Mouse (Mus musculus) lung, postnatal 10 days (tissue): ENCODE results near the gene Mxd1.

ENCODE experiments used
- DNase-seq: peaks from one replicate; pipeline ENCODE4 v3.0.0; 2021

Gene Mxd1

DNA sequence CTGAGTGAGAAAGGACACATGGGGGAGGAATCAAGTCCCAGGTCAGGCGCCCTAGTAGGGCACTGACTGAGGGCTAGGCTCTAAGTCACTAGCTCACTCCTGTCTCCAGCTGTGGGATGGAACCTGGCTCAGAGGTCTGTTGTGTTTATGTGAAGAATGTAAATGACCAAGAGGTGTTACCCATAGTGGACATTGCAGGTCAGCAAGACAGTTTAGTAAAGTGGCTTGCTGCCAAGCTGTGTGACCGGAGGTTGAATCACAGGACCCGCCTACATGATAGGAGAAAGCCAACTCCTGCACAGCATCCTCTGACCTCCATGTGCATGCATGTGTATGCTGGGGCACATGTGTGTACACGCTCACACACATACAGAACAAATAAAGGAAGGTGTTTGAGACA is 23.4 kb downstream of the Mxd1 start:
- DNase-seq: no peak

DNA sequence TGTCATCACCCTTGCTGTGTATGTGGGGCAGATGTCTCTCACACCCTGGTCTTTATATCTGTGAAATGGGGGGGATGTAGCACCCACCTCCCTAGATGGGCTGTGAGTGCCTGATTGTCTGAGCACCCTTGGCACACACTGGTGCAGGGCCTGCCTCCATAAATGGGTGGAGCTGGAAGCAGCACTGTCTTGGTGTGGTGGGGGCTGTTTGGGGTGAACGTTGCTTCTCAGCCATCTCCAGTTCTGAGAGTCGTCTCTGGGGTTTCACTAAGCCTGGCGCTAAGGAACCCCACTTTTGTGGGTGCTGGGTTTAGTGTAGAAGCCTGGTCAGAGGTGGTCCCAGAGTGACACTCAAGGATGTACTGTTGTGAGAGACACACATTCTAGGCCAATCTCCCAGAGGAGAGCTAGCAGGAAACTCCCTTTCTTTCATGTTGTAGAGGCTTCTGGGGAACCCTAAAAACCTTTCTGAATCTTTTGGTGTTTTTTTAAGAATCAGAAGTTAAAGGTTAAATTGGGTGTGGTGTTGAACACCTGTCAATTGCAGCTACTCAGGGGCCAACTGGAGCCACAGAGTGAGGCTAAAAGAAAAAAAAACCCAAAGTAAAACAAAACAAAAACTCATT is 24.1 kb downstream of the Mxd1 start:
- no peak for DNase-seq

DNA sequence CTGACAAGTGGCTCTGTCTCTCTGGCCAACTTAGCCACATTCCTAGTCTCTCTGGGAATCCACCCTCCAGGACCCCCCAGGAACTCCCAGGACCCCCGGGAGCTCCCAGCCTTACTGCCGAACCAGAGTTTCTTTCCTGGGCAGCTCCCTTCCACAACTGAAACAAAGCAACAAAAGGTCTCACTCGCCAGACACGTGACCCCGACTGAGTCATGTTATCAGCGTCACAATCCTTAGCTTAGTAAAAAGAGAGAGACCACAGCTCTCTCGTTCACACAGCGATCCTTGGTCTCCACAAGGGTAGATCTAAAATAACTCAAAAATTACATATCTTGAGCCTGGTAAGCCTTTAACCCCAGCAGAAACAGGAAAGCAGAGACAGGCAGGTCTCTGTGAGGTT is 27.2 kb downstream of the Mxd1 start:
- no peak for DNase-seq

DNA sequence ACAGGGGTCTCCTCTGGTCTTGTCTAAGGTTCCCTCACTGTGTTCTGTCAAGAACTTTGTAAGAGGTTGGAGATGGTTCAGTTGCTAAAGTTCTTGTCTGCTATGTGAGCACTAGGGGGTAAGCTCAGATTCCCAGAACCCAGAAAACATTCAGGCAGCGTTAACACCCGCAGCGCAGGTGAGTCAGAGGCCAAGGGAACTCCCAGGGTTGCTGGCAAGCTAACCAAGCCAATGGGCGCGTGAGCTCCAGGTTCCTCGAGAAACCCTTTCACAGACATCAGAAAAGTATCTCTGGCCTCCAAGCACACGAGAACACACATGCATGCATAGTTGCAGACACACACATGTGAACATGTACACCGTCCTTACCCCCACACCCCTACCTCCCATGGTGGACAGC is 28.2 kb downstream of the Mxd1 start:
- DNase-seq: no peak

DNA sequence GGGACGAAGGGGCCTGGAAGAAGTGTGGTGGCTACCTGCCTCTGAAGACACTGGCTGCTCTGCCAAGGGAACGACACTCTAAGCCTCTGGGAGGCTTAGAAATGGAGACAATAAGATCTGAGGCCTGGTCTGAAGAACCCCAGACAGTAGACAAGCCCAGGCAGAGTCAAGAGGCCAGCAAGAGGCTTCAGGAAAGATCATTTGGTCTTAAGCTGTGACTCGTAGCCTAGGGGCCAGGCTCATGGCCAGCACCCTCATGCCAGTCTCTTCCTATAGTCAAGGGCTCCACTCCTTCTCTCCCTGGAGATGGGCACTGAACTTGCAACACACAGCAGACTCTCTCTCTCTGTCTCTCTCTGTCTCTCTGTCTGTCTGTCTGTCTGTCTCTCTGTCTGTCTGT is 28.8 kb downstream of the Mxd1 start:
- no peak for DNase-seq

DNA sequence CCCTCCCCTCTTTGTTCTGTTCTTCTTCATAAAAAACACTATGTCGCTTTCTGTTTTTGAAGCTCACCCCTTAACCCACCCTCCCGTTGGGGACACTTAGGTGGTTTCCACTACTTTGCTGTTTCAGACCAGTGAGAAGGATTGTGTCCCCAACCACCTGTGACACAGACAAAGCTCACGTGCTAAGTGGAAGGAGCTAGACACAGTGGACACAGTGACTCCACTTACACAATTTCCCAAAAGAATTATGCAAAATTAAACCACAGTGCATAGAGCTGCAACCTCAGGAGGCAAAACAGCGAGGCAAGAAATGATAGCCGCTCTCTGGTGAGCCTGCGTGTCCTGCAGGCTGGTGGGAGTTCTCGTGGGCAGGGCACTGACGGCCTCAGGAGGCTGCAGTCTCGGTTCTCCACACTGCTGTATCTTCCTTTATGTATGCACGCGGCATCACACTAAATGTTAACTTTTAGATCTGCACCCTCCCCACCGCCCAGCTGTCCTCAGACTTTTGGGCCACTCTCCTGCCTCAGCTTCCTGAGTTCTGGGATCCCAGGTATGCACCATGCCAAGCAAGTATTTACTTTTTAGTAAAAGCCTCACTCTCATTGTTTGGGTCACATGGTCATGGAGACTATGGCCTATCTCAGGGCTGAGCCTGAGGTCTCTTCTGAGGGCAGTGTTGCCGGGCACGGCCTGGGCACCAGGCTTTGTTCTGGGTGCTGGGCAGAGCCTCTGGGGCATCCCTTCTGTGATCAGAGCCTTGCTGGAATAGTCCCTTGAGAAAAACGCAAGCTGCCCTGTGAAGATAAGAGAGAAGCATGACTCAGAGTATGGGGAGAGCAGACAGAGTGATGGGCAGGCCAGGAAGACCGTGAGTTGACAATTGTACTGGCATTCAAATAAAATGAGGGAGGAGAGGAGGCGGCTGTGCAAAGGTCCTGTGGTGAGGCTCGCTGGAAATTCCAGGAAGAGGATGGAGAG is 29.5 kb downstream of the Mxd1 start:
- DNase-seq: no peak

DNA sequence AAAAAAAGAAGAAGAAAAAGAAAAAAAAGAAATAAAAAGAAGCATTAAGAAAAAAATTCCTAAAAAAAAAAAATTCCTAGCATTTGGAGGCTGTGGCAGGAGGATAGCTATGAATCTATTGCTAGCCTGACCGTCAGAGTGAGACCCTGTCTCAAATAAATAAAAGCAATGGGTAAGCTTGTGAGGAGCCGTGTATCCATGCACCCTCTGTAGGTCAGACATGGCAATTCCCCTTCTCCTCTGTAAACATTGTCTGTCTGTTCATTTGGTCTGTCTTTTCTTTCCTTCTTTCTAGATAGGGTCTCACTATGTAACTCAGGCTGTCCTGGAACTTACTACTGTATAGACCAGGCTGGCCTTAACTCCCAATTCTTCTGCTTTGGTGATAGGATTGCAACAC is 30.5 kb downstream of the Mxd1 start:
- DNase-seq: peak; percentile 24

DNA sequence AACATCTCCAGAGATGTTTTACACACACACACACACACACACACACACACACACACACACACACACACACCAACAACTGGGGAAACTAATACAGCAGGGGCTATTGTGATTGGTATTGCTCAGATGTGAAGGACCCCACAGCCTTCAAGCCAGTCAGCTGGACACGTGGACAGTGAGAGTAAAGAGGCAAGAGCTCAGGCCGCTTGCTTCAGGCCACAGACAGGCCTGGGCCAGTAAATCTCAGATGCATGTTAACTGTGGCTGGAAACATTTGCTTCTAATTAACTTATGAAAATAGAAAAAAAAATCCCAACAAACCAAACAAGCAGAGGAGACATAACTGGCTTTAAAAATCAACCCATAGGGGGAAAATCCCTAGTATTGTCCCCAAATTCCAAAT is 31.1 kb downstream of the Mxd1 start:
- DNase-seq: no peak

DNA sequence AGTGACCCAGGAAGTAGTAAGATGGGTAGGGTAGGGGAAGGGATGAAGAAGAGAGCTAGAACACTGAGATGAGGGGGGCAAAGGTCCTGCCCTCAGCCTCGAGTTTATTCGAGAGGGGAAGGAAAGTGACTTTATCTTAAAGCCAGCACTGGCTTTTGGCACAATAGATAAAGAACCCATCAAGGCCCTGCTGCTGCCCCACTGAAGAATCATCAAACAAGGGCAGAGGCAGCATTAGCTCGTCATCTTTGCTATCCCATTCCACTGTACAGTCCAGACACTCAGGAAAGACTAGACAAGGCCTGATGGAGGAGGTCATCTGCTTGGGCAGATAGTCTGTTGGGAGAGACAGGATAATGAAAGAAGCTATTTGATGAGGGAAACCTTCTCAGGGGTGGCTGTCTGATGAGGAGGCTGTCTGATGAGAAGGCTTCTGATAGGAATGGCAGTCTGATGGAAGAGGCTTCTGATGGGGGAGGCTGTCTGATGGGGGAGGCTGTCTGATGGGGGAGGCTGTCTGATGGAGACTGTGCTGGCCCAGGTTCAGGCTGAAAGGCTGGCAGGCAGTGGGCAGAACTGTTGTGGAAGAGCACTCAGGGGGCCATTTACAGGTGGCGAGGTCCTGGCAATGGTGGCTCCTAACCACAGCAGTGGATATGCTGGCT is 31.7 kb downstream of the Mxd1 start:
- DNase-seq: no peak

DNA sequence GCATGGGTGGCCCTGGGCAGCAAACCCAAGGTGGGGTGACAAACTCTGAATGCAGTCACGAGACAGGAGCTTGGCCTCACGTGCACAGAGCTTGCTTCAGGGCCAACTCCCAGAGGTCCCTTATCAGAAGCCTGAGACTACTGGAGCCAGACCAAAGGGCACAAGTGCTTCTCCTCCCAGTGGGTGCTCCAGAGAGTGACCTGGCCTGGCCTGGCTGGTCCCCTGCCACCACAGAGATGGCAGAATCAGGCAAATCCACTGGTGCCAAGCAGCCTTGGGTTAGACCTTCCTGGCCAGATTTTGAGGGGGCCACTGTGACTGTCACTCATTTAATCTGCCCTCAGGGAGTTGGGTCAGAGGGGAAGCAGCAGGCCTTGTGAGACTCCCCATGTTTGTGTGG is 32.5 kb downstream of the Mxd1 start:
- DNase-seq: peak; percentile 35

DNA sequence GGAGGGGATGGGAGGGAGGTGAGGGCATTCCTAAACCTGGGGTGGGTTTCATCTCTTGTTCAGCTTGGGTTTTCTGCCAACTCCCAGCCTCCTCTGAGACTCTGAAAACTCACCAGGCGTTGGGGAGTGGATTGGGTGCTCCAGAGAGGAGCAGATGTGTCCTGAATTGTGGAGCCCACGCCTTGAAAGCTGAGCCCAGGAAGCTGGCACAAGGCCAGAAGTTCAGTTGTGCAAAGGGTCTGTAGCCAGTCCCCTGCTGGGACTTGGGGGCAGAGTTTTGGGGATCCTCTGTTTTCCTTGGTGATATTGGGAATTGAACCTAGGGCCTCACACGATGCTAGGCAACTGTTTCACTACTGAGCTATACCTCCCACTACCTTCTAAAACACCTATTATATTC is 38.8 kb downstream of the Mxd1 start:
- no peak for DNase-seq

DNA sequence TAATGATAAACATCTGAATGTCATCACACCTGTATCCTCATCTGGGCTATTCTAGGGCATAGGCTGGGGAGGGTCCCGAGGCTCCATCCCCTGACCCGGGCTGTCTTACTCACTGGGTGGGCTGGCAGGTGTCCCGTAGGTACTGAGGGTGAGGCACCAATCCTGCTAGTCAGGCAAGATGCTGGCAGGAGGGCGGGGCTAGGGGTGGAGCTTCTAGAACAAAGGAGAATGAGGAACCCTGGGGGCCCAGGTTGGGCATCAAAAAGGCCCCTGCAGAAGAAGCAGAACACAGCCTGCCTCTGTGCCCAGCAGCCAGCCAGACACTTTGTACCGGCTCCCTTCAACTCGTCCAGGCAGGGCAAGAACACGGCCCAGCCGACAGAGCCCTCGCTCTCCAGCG is 41.0 kb downstream of the Mxd1 start, which contains the start of gene Asprv1:
Gene Asprv1, plus strand, starts transcription at position 219 of the 400 bp plus-strand sequence.
- DNase-seq: peak; percentile 19

DNA sequence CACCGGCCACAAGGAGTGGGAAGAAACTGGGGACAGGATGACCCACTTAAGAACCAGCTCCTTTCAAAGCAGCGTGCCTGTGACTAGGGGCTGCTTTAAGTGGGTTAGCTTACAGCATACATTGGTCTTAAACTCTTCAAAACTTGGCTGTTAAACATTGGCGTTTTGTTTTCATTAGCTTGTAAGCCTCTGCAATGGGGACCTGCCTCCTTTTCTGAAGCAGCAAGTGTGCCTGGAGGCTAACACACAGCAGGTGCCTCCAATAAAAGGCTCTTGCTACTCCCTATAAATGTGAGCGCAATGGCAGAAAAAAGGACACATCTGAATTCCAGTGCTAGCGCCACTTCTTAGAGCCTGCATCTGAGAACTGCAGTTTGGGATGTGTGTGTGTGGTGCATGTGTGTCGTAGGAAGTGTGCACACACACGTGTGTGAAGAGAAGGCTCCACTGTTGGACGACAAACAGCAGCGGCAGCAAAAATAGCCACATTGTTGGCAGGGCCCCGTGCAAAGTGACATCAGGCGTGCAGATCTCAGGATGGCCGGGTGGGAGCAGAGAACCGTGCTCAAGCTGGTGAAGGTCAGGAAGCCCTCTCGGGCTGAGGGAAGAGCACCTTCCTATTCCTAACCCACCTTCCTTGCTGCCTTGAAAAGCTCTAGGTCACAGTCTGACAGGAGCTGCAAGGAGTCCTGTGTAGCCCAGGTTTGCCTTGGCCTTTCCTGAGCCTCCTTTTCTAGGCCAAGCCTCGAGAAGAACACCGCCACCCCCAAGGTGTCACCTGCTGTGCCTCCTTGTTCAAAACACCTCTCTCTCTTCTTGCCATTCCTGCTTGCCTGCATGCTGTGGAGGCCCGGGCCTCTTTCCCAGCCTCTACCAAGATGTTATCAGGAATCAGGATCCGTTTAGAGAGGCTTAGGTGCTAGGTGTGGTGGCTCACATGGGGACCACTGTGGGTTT is 44.6 kb downstream of the Mxd1 start:
- DNase-seq: no peak

DNA sequence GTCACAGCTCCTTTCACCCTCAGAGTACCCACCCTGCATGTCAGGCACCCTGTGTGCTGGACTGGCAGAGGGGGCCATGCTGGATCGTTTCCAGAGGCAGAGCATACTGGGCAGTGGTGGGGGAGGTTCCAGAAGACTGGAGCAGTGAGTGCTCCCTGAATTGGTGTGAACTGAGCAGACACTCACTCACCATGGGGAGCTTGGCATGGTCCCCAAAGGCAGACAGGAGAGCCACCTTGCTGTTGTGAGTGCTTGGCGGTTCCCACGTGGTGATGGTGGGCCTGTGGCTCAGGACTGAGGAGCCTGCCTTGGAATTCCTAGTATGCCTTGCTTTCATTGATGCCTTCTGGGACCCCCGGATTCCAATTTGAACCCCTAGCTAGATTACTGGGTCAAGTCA is 45.8 kb downstream of the Mxd1 start:
- no peak for DNase-seq

DNA sequence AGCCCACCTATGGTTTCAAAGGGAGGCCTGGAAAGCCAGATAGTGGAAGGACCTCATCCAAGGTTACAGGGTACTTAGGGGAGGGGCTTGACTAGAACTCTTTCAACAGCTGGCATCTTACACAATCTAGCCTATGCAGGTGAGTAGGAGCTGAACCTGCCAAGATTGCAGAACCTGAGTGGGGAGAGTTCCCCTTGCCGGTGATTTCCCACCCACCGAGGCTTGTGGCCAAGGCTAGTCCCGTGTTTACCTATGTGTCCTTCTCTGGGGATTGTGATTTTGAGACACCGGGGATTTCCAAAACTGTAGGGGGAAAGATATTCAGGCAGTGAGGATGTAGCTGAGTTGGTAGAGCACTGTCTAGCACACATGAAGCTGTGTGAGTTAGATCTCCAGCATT is 53.7 kb downstream of the Mxd1 start:
- peak; percentile 37 for DNase-seq

DNA sequence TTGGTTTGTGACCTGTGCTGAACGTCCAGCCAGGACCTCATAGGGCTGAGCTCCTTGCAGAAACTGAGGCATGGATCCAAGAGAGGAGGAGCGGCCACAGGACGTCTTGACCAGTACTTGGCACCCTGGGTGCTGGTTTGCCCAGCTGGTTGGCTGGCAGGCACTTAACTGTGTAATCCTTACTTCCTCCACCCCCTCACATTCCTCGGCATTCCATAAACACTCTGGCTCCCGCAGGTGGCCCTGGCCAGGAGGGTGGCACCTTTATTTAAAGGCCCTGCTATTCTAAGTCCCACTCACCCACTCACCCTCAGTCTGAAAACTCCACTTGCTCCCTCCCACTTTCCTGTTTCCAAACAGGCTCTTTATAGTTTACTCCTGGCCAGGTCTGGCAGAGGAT is 58.2 kb downstream of the Mxd1 start:
- DNase-seq: peak; percentile 77

DNA sequence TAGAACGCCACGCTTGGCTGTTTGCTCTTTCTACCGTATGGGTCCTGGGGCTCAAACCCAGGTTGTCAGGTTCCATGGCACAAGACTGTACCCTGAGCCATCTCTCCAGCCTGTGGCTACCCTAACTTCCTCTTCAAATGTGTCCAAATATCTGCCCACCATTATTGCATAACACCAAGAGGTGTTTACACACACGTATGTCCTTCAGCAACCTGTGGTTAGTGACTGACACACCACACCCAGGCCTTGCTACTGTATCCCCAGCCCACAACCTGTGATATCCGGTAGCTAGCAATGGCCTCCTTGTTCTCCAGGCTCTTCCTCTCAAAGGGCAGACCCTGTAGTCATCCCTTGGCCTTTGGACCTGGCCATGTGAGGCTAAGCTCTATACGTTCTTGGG is 59.7 kb downstream of the Mxd1 start:
- no peak for DNase-seq

DNA sequence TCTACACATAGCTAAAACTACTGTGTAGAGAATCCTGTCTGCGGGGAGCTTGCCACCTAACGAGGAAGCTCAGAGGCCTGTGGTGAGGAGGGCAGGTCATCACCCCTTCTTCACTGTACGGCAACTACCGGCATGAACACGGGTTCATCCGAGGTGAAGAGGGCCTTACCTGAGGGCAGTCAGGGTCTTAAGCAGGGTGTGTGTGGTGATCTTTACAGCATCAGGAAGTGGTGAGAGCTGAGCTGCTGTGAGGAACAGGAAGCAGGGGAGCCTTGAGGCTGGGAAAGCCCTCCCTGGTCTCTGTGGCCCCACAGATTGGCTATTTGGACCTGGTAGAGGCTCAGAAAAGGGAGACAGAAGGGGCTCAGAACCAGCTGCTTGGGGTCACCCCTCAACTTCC is 61.5 kb downstream of the Mxd1 start:
- DNase-seq: no peak

DNA sequence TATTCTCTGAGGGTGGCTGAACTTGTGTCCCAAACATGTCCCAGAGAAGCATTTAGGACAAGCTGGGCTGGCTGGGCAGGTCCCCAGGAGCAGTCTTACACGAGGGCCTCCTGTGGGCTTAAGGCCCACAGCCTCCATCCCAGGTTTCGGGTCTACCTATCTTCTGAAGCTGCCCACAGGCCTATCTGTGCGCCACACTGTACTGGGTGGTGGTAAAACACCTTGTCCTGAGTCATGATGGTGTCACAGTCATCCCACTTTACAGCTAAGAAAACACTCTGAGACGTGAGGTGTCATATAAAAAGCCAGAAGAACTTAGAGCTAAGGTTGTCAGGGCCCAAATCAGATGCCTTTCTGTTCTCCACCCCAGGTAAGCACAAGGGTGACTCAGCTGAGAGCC is 62.7 kb downstream of the Mxd1 start:
- no peak for DNase-seq

DNA sequence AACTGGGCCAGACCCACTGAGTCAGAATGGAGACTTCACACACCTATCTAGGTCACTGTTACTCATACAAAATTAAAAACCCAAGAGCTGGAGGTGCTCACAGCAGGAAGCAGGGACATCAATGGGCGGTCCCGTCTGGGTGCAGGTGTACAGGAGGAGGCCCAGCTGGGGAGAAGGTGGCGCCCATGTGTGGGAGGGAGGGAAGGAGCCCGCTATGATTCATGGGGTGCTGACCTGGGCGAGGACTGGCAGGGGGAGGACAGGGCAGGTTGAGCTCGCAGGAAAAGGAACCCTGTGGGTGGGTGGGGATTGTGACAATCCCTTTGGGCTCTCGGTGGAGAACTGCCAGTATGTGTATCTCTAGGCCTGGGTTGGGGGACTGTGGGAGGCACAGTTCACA is 63.7 kb downstream of the Mxd1 start:
- DNase-seq: no peak

DNA sequence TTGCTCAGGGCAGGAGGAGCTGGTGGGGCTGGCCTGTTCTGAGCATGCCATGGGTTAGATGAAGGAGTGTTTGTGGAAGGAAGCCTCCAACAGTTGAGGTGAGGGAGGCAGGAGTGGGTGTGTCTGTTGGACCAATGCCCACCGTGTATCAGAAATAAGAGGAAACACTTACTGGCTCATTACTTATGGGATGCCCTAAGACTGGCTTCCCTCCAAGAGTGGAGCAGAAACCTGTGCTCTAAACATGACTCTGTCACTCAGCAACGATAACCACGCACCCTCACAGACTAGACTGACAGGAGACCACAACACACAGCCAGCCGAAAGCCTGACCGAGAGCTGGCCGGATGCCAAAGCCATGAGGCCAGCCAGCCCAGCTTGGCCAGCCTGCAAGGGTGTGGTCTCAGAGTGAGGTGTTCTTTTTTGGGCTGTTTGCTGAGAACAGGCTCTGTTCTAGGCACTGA is 69.0 kb downstream of the Mxd1 start:
- DNase-seq: peak; percentile 74

DNA sequence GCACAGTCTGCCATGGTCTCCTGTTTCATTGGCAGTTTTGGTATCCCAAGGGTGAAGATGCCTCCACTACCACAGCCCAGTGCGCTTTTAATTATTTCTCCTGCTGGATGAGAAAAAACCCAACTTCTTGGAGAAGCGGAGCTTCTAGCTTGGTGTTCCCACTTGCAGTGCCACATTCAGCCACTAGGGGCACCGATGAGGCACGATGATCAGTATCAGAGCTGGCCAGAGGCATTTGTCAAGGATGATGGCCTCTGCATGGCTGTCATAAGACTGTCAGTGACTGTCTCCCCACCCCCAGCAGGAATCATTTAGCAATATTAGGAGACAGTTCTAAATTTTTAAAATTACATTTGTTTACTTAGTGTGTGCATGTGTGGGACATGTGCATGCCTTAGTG is 69.8 kb downstream of the Mxd1 start:
- peak; percentile 91 for DNase-seq
